Mouse (Mus musculus) C2C12 (cell line): ENCODE measurements at regions not wholly inside any gene's neighbourhood (a gene's known extent, or its start where the extent isn't known, plus 50 kb on each side); places are given as distances from the start of the nearest gene placed in this dataset.

ENCODE experiments used
- CTCF ChIP-seq: IDR thresholded peaks from one replicate; pipeline ENCODE4 v1.5.1; 2011; ENCODE audit not compliant: control insufficient read depth, insufficient read depth, insufficient read length
- FOSL1 ChIP-seq: IDR thresholded peaks from one replicate; pipeline ENCODE4 v1.8.0; 2011; ENCODE audit warnings: mild to moderate bottlenecking, low read length; ENCODE audit not compliant: poor library complexity, insufficient read depth, severe bottlenecking
- MAX ChIP-seq: IDR thresholded peaks from one replicate; pipeline ENCODE4 v1.6.1; 2011; ENCODE audit warnings: mild to moderate bottlenecking, control low read depth

DNA sequence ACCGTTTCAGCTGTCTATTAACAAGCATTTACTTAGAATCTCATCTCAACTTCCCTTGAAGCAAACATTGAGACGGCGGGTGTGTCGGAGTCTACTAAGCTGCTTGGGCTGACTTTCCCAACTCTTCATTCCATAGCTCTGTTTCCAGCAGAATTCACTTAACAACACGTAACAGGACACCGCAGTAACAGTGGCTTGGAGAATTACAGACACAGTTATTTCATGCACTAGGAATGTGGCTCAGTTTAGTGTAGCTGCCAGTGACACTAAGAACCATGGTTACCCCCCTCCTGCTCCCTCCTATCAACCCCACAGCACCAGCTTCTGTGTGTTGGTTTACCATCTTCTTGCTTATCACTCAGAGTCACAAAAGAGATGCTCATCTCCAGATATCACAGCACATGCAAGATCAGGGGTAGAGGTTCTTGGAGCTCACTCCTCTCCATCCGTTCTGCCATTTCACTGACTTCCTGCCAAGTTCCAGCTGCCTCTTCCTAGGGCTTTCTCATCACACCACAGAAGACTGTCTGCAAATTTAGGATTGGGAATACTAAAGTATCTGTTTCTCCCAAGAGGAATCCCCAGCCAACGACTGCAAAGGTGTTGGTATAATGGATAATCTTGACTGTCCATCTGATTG, 90.7 kb downstream of the Banf2 start:
- TF ChIP-seq CTCF (no peak), FOSL1 (no peak), MAX (no peak)
